Mouse (Mus musculus) limb, embryonic 10.5 days (tissue): Measurements from ENCODE around the gene Lrrc7. TPM values are rescaled to one million over a fixed set of nuclear protein-coding genes. Genes with fewer than 3 reads are reported as not detected.

ENCODE experiments used
- DNase-seq: peaks from one replicate; pipeline ENCODE4 v3.0.0-alpha.2; 2017; ENCODE audit warnings: low spot score
- H3K27ac ChIP-seq: fragments of 300-500 bp; sonication (generic); 2 replicates; pipeline ENCODE4 v1.5.1; 2016; ENCODE audit warnings: mild to moderate bottlenecking
- H3K27me3 ChIP-seq: fragments of 300-500 bp; sonication (generic); 2 replicates; pipeline ENCODE4 v1.6.1; 2016; ENCODE audit warnings: low read depth, mild to moderate bottlenecking; ENCODE audit not compliant: poor library complexity, severe bottlenecking
- H3K36me3 ChIP-seq: fragments of 300-500 bp; sonication (generic); 2 replicates; pipeline ENCODE4 v1.6.1; 2016; ENCODE audit warnings: mild to moderate bottlenecking, moderate library complexity
- H3K4me1 ChIP-seq: fragments of 300-500 bp; sonication (generic); 2 replicates; pipeline ENCODE4 v1.6.1; 2016
- H3K4me3 ChIP-seq: fragments of 300-500 bp; sonication (generic); 2 replicates; pipeline ENCODE4 v1.5.1; 2016; ENCODE audit warnings: mild to moderate bottlenecking, moderate library complexity
- H3K9me3 ChIP-seq: fragments of 300-500 bp; sonication (generic); replicated peaks from 2 replicates; pipeline ENCODE4 v1.6.1; 2016; ENCODE audit warnings: mild to moderate bottlenecking
- WGBS: fragments of 180-500 bp; shearing (Covaris S2); methylation state at CpG from one replicate; pipeline ENCODE4 v1.1.7; 2016; 5-methylcytosine and 5-hydroxymethylcytosine counted together
- polyA plus RNA-seq: library from polyadenylated mRNA; unstranded; fragments of >200 nt; fragmentation: Nextera tagmentation; extraction: Ambion mirVana; gene quantifications from 2 replicates; pipeline ENCODE4 v1.2.1, GENCODE M21; 2016

Lrrc7 gene
- 0.14 and 0.20 TPM in 2 replicates for polyA plus RNA-seq

- H3K9me3 ChIP-seq, result no peaks in the 10 kb centered on the region
- H3K27me3 ChIP-seq, result peaks cover 57% of the 10 kb centered on the region
- H3K27ac ChIP-seq, result peak within 1 kb of the TSS; percentile 61
- H3K36me3 ChIP-seq, result no peaks in the 10 kb centered on the region
- peak within 1 kb of the TSS; percentile 64 for H3K4me3 ChIP-seq
- DNase-seq, result peak; percentile 81
- H3K4me1 ChIP-seq, result peaks cover 21% of the 10 kb centered on the region
- under 1% methylated on average over 28 of the region's 28 CpGs for WGBS
These were observed at the start of gene Lrrc7 for GRCm38 (mm10) chr3:158561987-158562360. Gene Lrrc7 (minus strand): TSS chr3:158562221.

DNA sequence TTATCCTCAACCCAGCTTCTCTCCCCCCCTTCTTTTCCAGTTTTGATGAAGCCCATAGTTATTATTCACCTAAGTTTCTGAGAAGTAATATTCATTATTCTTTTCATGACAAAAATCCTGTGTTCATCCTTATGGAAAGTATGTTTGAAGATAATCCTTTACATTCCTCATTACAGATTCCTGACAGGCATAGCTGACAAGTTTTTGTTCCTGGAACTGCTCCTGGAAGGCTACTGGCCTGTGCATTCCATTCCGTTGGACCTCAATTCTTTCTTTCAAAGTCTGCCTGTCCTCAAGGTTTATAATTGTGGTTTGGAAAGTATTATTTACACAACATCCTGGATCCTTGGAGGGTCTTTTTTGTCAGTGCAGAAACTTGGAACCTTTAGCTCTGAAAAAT lies 45.0 kb upstream of the Lrrc7 start:
- Histone ChIP-seq H3K4me3 (no peak overlapping the region), H3K36me3 (no peaks in the 10 kb centered on the region), H3K27me3 (no peaks in the 10 kb centered on the region), H3K4me1 (no peaks in the 10 kb centered on the region), H3K27ac (no peak overlapping the region), H3K9me3 (no peaks in the 10 kb centered on the region)
- WGBS, result 76% methylated on average over 1 of the region's 1 CpGs
- no peak for DNase-seq

DNA sequence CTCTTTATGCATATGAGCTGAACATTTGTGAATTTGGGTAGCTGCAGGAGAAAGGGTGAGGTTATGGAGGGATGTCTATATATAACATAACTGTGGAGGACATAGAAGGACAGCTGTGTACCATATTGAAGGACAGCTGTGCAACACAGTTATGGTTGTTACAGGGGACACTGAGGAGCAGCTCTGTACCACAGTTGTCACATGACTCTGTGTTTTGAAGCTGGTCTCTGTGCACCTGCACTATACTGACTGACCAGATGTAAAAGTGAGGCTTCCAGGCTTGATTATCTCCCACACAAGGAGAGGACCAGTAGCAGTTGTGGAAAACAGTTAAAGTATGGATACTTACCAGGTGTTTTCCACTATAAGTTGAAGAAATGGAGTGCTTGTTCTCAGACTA lies 43.3 kb upstream of the Lrrc7 start:
- Histone ChIP-seq H3K27ac (no peak overlapping the region), H3K9me3 (no peaks in the 10 kb centered on the region), H3K27me3 (no peaks in the 10 kb centered on the region), H3K36me3 (no peaks in the 10 kb centered on the region), H3K4me3 (no peak overlapping the region), H3K4me1 (no peaks in the 10 kb centered on the region)
- DNase-seq, result no peak

GRCm38 (mm10) chr3:158561256-158561986 lies 600 bp downstream of the Lrrc7 start:
- H3K9me3 ChIP-seq, result no peaks in the 10 kb centered on the region
- peak overlapping the region; percentile 61 for H3K27ac ChIP-seq
- peaks cover 21% of the 10 kb centered on the region for H3K4me1 ChIP-seq
- DNase-seq, result peak; percentile 56
- under 1% methylated on average over 52 of the region's 55 CpGs for WGBS
- peak overlapping the region; percentile 64 for H3K4me3 ChIP-seq
- H3K27me3 ChIP-seq, result peaks cover 61% of the 10 kb centered on the region
- H3K36me3 ChIP-seq, result no peaks in the 10 kb centered on the region

- H3K4me1 ChIP-seq, result peaks cover 21% of the 10 kb centered on the region
- DNase-seq, result peak; percentile 57
- no peaks in the 10 kb centered on the region for H3K9me3 ChIP-seq
- peak overlapping the region; percentile 61 for H3K27ac ChIP-seq
- H3K36me3 ChIP-seq, result no peaks in the 10 kb centered on the region
- WGBS, result 0% methylated on average over 16 of the region's 16 CpGs
- peak overlapping the region; percentile 64 for H3K4me3 ChIP-seq
- H3K27me3 ChIP-seq, result peaks cover 61% of the 10 kb centered on the region
These were observed 1.1 kb downstream of the Lrrc7 start for GRCm38 (mm10) chr3:158560891-158561255.

DNA sequence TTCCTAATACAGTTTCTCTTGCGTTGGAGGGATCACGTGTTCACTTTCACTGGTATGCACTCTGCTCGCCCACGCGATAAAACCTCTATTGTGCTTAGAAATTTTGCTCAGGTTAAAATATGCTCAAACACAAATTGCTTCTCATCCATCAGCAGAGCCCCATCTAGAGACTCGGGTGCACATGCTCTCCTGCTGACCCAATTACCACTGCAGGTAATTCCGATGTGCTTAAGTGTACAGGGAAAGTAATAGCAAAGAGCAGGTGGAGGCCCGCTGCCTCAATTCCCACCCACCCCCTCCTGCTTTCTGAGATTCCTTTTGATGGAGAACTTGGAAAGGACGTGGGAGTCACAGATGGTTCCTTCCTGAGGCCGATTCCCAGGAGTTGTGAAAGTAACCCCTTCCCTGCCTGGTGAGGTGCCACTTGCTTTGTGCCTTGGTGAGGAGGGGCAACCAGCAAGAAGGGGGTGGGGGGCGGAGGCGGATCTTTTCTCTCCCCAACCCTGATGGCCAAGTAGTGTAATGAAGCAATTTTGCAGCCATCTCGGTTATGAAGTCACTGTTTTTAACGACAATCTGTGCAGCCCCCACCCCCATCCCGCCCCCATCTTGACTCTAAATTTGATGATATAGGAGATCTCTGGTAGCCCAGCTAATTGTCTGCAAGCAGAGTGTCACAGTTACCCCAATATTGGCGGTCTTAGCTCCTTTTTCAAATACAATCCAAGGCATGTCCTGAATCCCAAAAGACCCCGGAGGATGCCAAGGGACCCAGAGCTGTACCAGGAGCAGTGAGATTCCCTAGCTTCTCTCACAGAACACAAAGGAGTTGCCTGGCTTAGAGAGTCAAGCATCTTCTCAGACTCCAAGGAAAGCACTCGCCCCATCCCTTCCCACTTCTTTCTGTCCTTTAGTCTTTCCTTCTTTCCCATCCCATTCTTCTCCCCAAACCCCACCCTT lies 2.0 kb downstream of the Lrrc7 start:
- Histone ChIP-seq H3K27me3 (peaks cover 61% of the 10 kb centered on the region), H3K9me3 (no peaks in the 10 kb centered on the region), H3K27ac (no peak overlapping the region), H3K36me3 (no peaks in the 10 kb centered on the region), H3K4me3 (0 out of 2 replicates have a peak overlapping the region, but pooled peaks have one; percentile 64), H3K4me1 (peaks cover 21% of the 10 kb centered on the region)
- 3% methylated on average over 18 of the region's 18 CpGs for WGBS
- DNase-seq, result peak; percentile 34

- 13% methylated on average over 5 of the region's 5 CpGs for WGBS
- H3K27me3 ChIP-seq, result peaks cover 61% of the 10 kb centered on the region
These were observed 2.8 kb downstream of the Lrrc7 start for GRCm38 (mm10) chr3:158559131-158559658.

GRCm38 (mm10) chr3:158558631-158559030 lies 3.4 kb downstream of the Lrrc7 start:
- DNase-seq, result no peak
- Histone ChIP-seq H3K27ac (no peak overlapping the region), H3K36me3 (no peaks in the 10 kb centered on the region), H3K4me3 (no peak overlapping the region), H3K9me3 (no peaks in the 10 kb centered on the region), H3K27me3 (peaks cover 59% of the 10 kb centered on the region), H3K4me1 (peaks cover 21% of the 10 kb centered on the region)

More at GRCm38 (mm10) chr3:158559131-158559658, 2.8 kb downstream of the Lrrc7 start:
- H3K4me3 ChIP-seq, result no peak overlapping the region
- no peaks in the 10 kb centered on the region for H3K9me3 ChIP-seq
- H3K4me1 ChIP-seq, result peaks cover 21% of the 10 kb centered on the region
- DNase-seq, result peak; percentile 31
- H3K27ac ChIP-seq, result no peak overlapping the region
- no peaks in the 10 kb centered on the region for H3K36me3 ChIP-seq

DNA sequence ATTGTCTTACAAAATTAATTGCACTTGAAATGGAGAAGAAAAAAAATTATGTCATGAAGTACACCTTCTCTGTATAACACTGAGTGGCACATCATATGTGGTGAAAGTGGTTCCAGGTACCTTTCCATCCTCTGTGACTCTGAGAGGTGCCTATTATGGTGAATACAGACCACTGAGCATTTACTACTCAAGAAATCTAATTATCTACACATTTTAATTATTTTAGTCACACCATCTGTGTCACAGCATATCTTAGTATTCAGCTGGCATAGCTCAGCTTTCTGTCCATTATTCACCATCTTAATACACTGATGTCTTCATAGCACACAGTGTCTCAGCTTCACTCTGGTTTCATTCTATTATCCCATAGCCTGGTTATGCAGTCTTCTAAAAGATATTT lies 7.7 kb downstream of the Lrrc7 start:
- Histone ChIP-seq H3K36me3 (no peaks in the 10 kb centered on the region), H3K27ac (no peak overlapping the region), H3K9me3 (no peaks in the 10 kb centered on the region), H3K4me3 (no peak overlapping the region), H3K4me1 (no peaks in the 10 kb centered on the region), H3K27me3 (peaks cover 16% of the 10 kb centered on the region)
- no peak for DNase-seq

DNA sequence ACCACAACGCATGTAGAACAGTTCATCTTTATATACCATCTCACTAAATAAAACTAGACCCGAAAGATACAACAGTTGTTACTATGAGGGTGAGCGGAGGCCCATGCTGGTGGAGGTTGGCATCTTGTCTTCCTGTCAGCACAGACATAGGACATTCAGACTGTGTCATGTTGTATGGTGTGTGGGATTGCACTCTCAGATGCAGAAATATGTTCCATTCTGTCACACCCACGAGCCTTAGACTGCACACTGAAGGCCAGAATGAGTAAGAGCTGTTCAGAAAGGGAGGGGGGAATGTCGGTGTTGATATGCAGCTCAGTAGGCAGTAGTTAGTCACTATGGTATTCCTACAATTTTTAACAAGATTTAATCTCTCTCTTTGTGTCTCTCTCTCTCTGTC lies 9.9 kb downstream of the Lrrc7 start:
- Histone ChIP-seq H3K36me3 (no peaks in the 10 kb centered on the region), H3K9me3 (no peaks in the 10 kb centered on the region), H3K27me3 (peaks cover 5% of the 10 kb centered on the region; the same call in 1 of the 2 replicates), H3K4me1 (no peaks in the 10 kb centered on the region), H3K4me3 (no peak overlapping the region), H3K27ac (no peak overlapping the region)
- 84% methylated on average over 5 of the region's 5 CpGs for WGBS
- DNase-seq, result no peak

- 83% methylated on average over 3 of the region's 3 CpGs for WGBS
- H3K27ac ChIP-seq, result no peak overlapping the region
These were observed 18.5 kb downstream of the Lrrc7 start for GRCm38 (mm10) chr3:158543481-158543880.

GRCm38 (mm10) chr3:158532859-158533258 lies 29.2 kb downstream of the Lrrc7 start:
- H3K4me1 ChIP-seq, result no peaks in the 10 kb centered on the region
- no peak overlapping the region for H3K4me3 ChIP-seq
- 80% methylated on average over 2 of the region's 2 CpGs for WGBS

More at GRCm38 (mm10) chr3:158543481-158543880, 18.5 kb downstream of the Lrrc7 start:
- Histone ChIP-seq H3K4me3 (no peak overlapping the region), H3K36me3 (no peaks in the 10 kb centered on the region), H3K4me1 (no peaks in the 10 kb centered on the region), H3K27me3 (no peaks in the 10 kb centered on the region), H3K9me3 (no peaks in the 10 kb centered on the region)
- DNase-seq, result no peak

GRCm38 (mm10) chr3:158528471-158528870 lies 33.5 kb downstream of the Lrrc7 start:
- Histone ChIP-seq H3K9me3 (no peaks in the 10 kb centered on the region), H3K4me3 (no peak overlapping the region), H3K27me3 (peaks cover 1% of the 10 kb centered on the region; the same call in 1 of the 2 replicates), H3K36me3 (no peaks in the 10 kb centered on the region), H3K27ac (no peak overlapping the region), H3K4me1 (no peaks in the 10 kb centered on the region)
- 66% methylated on average over 1 of the region's 1 CpGs for WGBS
- DNase-seq, result no peak

More at GRCm38 (mm10) chr3:158532859-158533258, 29.2 kb downstream of the Lrrc7 start:
- Histone ChIP-seq H3K27me3 (no peaks in the 10 kb centered on the region), H3K36me3 (no peaks in the 10 kb centered on the region), H3K27ac (no peak overlapping the region), H3K9me3 (no peaks in the 10 kb centered on the region)
- DNase-seq, result no peak
